Mouse (Mus musculus) layer of hippocampus, adult 18-20 months (tissue): ENCODE results near the gene Exoc3. TPM values are rescaled to one million over a fixed set of nuclear protein-coding genes. Genes with fewer than 3 reads are reported as not detected.

Experiments
- DNase-seq, 2 experiments: peaks; one replicate each; pipeline ENCODE4 v3.0.0; 2022; ENCODE audit warnings: low spot score in 2 of 2
- long read RNA-seq: library from polyadenylated mRNA; stranded (forward); transcript quantifications from one replicate; pipeline ENCODE4 v2.0.0, GENCODE M21; 2021
- total RNA-seq, 2 experiments: library from RNA; stranded (reverse); gene quantifications; 2 replicates each; pipeline ENCODE4 v1.2.3; 2021

Exoc3 gene
- total RNA-seq: 10 to 100 TPM; 63.6 to 70.9 TPM
- long read RNA-seq, full-length matches to known transcripts: 94 of 144 reads
- long read RNA-seq, partial matches to known transcripts: 11 of 144 reads
- long read RNA-seq, other reads (novel, unspliced or antisense): 39 of 144 reads

- DNase-seq: peak; percentile 91
Measured at GRCm38 (mm10) chr13:74208317-74208985, at the start of gene Exoc3. Gene Exoc3, minus strand, starts transcription at chr13:74208732.

- no peak for DNase-seq
Measured at GRCm38 (mm10) chr13:74246494-74246893, 38.0 kb upstream of the Exoc3 start.

DNA sequence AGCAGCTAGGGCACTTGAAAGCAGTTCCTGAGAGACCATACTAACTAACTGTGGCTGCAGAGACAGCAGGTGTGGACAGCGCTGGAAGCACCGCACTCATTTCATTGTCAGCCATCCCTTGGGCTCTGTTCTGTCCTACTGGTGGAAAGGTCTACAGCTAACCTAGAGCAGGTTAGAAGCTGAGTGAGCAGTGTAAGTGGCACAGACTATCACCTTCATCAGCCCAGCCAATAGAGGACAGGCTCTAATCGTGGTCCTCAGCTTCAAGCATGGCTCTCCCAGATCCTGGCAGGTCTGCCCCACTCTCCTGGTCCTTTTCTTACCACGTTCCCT lies 37.3 kb upstream of the Exoc3 start:
- no peak for DNase-seq

DNA sequence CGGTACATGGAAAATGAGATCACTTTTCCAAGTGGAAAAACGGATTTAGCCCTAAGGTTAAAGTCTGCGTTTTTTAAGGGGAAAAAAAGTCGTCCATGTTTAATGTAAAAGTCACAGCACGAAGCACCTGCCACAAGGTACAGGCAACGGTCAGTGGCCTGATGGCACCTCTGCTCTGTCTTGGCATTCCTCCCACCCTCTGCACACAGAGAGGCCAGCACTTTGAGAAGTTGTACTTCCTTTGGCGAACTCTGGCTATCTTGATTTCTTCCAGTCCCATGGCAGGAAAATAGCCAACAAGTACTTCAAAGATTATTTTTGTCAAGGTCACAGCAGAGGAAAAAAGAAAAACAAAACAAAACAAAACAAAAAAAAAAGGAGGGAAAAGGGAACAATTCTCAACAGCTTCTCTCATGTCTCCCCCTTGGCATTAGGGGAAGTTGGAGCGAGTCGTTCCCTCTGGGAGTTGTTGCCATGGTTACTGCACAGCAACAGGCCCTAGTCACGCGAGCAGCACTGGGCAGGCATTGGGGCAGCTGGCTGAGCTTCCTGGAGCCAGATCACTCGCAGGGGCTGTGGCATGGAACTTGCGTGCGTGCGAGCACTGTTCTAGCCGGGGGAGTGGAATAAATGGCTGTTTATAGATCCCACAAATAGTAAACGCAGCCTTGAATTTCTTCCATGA lies 36.8 kb upstream of the Exoc3 start:
- peak; percentile 52 to 71 for DNase-seq

- DNase-seq: no peak
Measured at GRCm38 (mm10) chr13:74237574-74237973, 29.0 kb upstream of the Exoc3 start.

DNA sequence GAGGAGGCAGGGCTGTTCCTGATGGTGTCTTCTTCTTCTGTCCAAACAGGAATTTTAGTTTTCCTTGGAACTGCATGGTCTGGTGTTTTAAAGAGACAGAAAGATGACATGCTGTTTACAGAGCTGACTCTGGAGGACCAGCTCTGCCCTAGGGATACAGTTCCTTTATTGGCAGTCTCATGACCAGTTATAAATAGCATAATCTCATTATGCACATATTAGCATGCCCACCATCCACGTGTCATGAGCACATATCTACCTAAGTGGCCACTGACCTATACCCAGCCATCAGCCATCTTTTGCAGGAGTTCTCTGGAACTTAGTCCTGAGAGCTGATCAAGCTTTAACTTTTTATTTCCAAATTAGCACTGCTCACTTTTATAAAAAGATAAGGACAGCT lies 12.1 kb upstream of the Exoc3 start:
- DNase-seq: no peak

GRCm38 (mm10) chr13:74218441-74218840 lies 9.9 kb upstream of the Exoc3 start:
- no peak for DNase-seq

- no peak for DNase-seq
Measured at GRCm38 (mm10) chr13:74208986-74209345, 434 bp upstream of the Exoc3 start.

- DNase-seq: no peak
Measured at GRCm38 (mm10) chr13:74196451-74196850, 12.1 kb downstream of the Exoc3 start.

- no peak for DNase-seq
Measured at GRCm38 (mm10) chr13:74192613-74193012, 15.9 kb downstream of the Exoc3 start.

DNA sequence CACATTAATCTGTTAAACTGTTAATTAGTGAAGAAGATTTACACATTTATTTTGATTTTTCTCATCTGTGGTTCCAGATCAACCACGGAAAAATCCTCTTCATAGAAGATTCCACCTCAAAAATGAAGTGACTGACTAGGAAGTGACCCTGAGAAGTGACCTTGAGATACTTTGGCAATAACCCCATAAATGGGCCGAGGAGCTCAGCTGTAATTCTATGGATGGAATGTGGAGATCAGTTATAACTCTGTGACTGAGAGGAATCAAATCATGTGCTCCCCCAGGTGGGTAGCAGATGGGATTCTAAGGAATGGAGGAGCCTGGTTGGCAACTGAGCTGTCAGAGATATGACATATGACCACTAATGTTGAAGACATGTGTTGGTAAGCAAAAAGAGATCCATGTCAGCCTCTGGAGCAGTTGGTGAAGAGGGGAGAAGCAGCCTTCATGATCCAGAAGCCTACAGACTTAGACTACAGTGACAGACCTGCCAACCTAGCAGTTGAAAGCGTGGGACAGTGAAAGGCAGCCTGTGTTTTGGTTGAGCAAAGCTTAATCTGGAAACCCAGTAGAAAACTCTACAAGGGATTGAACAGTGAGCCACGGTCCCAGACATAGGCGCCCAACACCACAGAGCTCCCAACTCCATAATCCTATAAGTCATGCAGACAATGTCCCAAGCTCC lies 25.4 kb downstream of the Exoc3 start:
- DNase-seq: no peak

DNA sequence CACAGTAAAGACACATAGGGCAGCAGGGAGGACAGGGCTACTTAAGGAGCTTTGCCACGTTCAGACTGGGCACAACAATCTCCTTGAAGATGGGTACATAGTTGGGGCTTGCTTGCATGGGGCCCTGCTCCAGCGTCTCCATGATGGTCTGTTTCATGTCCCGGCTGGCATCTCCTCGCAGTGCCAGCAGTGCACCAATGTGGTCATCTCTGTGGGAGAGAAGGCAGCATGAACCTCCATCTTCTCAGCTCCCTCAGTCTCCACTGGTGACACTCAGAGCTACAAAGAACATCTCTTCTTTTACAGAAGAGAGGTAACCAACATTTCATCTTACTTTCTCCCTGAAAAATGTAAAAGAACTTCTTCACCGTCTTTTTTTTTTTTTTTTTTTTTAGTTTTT lies 36.5 kb downstream of the Exoc3 start:
- no peak for DNase-seq

- no peak for DNase-seq
Measured at GRCm38 (mm10) chr13:74169446-74170164, 38.9 kb downstream of the Exoc3 start.

DNA sequence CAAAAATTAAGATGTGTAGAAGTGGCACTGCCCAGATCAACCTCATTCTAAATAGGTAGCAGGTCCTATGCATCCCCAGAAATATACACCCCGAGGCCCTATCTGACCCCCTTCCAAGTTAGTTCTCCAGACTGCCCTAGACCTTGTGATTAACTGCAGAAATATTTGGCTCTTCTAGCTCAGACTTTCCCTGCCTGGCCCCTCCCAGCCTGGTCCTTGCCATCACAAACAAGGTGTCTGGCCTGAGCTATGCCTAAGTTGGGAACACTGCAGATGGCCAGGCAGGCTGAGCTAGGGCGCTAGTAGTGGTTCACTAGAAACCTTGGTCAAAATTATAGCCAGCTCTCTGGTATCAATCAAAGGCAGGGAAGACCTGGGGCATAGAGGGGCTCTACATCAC lies 41.0 kb downstream of the Exoc3 start:
- DNase-seq: no peak

GRCm38 (mm10) chr13:74167057-74167413 lies 41.5 kb downstream of the Exoc3 start:
- no peak for DNase-seq

DNA sequence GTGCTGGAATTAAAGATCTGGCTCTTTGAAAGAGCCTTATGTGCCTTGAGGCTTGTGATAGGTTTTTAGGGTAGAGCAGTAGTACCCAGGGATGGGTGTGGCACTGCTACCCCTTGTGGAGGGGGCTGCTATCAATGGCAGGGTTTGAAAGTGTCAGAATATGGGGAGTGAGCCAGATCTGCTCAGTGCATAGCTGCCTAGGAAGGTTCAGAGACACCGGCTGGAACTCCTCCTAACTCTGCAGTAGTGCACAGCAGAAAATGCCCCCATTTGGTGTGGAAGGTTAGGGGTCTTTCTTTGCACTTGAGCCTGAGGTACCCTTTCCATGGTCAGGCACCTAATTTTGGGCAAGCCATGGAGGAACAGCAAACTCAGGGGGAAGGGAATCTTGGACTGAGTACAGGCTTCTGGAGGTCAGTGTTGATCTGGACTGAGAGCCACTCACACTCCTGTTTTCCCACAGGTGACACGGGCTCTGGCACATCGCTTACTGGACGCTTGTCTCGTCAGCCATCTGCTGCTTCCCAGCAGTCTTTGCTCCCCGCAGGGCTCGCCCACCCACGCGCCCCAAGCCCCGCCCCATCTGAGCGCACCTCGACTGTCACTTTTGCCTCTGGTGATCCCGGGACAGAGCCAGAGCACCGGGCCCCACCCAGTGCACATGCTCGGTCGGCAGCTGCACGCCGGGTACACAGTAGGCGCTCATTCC lies 42.0 kb downstream of the Exoc3 start:
- DNase-seq: peak in 1 of 2 experiments; percentile 44

DNA sequence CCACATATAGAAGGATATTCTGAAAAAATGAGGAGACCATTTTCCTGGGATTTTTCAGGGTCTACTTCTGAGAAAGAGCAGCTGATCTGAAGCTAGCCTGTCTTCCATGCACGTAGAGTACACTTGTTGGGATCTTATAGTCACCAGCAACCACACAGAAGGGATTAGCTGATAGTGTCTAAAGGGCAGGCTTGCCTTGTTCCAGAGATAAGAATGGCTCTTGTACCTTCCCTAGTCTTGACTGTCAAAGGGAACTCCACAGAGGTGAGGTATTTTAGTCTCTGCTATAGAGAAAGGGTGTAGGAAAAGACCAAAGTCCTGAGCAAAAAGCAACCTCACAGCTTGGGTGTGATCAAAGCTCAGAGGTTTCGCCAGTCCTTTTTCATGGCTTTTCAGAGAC lies 61.2 kb downstream of the Exoc3 start:
- no peak for DNase-seq

DNA sequence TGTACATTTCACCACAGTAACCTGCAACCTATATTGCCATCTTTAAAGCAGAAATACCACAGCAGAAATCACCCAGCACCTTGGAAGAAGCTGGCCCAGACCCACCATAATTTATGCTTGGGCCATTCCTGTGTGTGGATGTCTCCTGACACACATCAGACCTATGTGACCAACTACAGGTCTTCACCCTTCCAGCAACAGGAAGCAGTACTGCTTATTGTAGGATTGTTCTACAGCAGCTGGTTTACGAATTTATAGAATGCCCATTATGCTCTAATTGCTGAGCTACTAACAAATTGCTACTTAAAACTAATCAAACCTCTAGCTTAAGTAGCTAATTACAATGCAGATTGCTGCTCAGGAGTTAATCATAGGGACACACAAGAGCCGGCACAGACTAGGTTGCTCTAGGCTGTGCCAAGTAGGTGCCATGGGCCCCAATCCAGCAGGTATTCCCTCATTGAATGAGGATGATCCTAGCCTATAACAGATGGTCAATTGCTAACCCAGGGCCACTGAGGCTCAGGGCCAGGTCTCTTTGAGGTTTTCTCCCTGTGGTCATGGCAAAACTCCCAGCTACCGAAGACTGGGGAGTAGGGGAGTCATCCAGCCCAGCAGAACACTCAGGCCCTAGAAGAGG lies 62.4 kb downstream of the Exoc3 start:
- no peak for DNase-seq

- DNase-seq: no peak
Measured at GRCm38 (mm10) chr13:74144120-74144884, 64.2 kb downstream of the Exoc3 start.

- DNase-seq: no peak
Measured at GRCm38 (mm10) chr13:74143282-74143681, 65.2 kb downstream of the Exoc3 start.
